Mouse (Mus musculus) heart, postnatal 0 days (tissue): ENCODE results near the gene Pnliprp1.

ENCODE experiments used
- CTCF ChIP-seq: IDR thresholded peaks from 2 replicates; pipeline ENCODE4 v1.5.1; 2016; ENCODE audit warnings: antibody characterized with exemption, control low read depth, low read depth
- EP300 ChIP-seq: IDR thresholded peaks from 2 replicates; pipeline ENCODE4 v1.6.1; 2016; ENCODE audit warnings: antibody characterized with exemption, low read depth

- TF ChIP-seq EP300: no peak
- no peak for TF ChIP-seq CTCF
Measured at GRCm38 (mm10) chr19:58759423-58759822, 30.7 kb downstream of the Pnliprp1 start, which contains the start of gene Pnliprp2.
